23 mouse cellular contexts compared by ENCODE assay signal in genomic region chr15:9216446-9216845, GRCm38 (mm10).
DNase-seq lines count a peak whose midpoint lies in the region; ATAC-seq and TF ChIP-seq lines count a peak whose summit lies in the region.
"Had no signal": no experiment of that assay in that cellular context is flagged by ENCODE, and none has a peak within 500 bp of the region (broad histone marks: within the 10 kb centered on the region; RNA-seq: fewer than 3 reads in every experiment).

No protein-coding gene starts in this region.

- H3K27ac ChIP-seq in kidney, adult 2 months (ENCODE audit: insufficient read depth, low read depth, low read length): no peak overlapping the region
- no peak overlapping the region for H3K27ac ChIP-seq in kidney, embryonic 15.5 days
- H3K27ac ChIP-seq in ES-Bruce4 (ENCODE audit: insufficient read depth, low read length): peak overlapping the region; percentile 44; the same call in 1 of the 2 replicates
- H3K27ac ChIP-seq: embryonic facial prominence, embryonic 10.5 days; embryonic facial prominence, embryonic 12.5 days; forebrain, embryonic 13.5 days; forebrain, embryonic 15.5 days had no signal

- 69% methylated on average over 5 of the region's 5 CpGs for WGBS in kidney, adult 2 months
- WGBS in kidney, embryonic 15.5 days: 89% methylated on average over 5 of the region's 5 CpGs
- WGBS in lung, adult 2 months: 93% methylated on average over 5 of the region's 5 CpGs

- no peaks in the 10 kb centered on the region for H3K4me1 ChIP-seq in kidney, adult 2 months (ENCODE audit: control insufficient read depth, insufficient read depth, low read length)
- H3K4me1 ChIP-seq in kidney, embryonic 15.5 days: no peaks in the 10 kb centered on the region
- H3K4me1 ChIP-seq in ES-Bruce4 (ENCODE audit: control insufficient read depth, insufficient read depth, low read length): no peaks in the 10 kb centered on the region
- no peaks in the 10 kb centered on the region for H3K4me1 ChIP-seq in lung, adult 2 months (ENCODE audit: control insufficient read depth, insufficient read depth, low read length)
- H3K4me1 ChIP-seq: embryonic facial prominence, embryonic 10.5 days; embryonic facial prominence, embryonic 12.5 days; forebrain, embryonic 13.5 days; forebrain, embryonic 15.5 days had no signal

- H3K4me2 ChIP-seq in kidney, embryonic 15.5 days: no peak overlapping the region
- H3K4me2 ChIP-seq: embryonic facial prominence, embryonic 12.5 days; forebrain, embryonic 13.5 days; forebrain, embryonic 15.5 days had no signal

- H3K27me3 ChIP-seq in kidney, adult 2 months (replicated peaks; ENCODE audit: control insufficient read depth, insufficient read depth, low read length): no peaks in the 10 kb centered on the region; the same call in 1 of the 2 replicates
- no peaks in the 10 kb centered on the region for H3K27me3 ChIP-seq in kidney, embryonic 15.5 days
- H3K27me3 ChIP-seq in ES-Bruce4 (ENCODE audit: control insufficient read depth, insufficient read depth, low read length, poor library complexity, severe bottlenecking): no peaks in the 10 kb centered on the region
- H3K27me3 ChIP-seq: CH12.LX; embryonic facial prominence, embryonic 12.5 days; forebrain, embryonic 13.5 days; forebrain, embryonic 15.5 days had no signal

- H3K4me3 ChIP-seq in kidney, adult 2 months (ENCODE audit: insufficient read depth, low read depth, low read length): no peak overlapping the region
- H3K4me3 ChIP-seq in kidney, embryonic 15.5 days (replicated peaks): no peak overlapping the region
- H3K4me3 ChIP-seq in ES-Bruce4 (ENCODE audit: low read depth, low read length): no peak overlapping the region
- no peak overlapping the region for H3K4me3 ChIP-seq in lung, adult 2 months (replicated peaks; ENCODE audit: extremely low read depth, low read depth, low read length)
- H3K4me3 ChIP-seq: embryonic facial prominence, embryonic 10.5 days; embryonic facial prominence, embryonic 12.5 days; forebrain, embryonic 13.5 days; forebrain, embryonic 15.5 days had no signal

- no peaks in the 10 kb centered on the region for H3K36me3 ChIP-seq in kidney, adult 2 months (ENCODE audit: control insufficient read depth, insufficient read depth, low read length)
- no peaks in the 10 kb centered on the region for H3K36me3 ChIP-seq in kidney, embryonic 15.5 days
- no peaks in the 10 kb centered on the region; the same call in 1 of the 2 replicates for H3K36me3 ChIP-seq in ES-Bruce4 (ENCODE audit: control insufficient read depth, insufficient read depth, low read length, poor library complexity, severe bottlenecking)
- H3K36me3 ChIP-seq: embryonic facial prominence, embryonic 10.5 days; embryonic facial prominence, embryonic 12.5 days; forebrain, embryonic 15.5 days had no signal

- H3K9ac ChIP-seq in kidney, embryonic 15.5 days: no peak overlapping the region
- H3K9ac ChIP-seq in ES-Bruce4 (ENCODE audit: low read depth, poor library complexity, severe bottlenecking): no peak overlapping the region
- H3K9ac ChIP-seq: embryonic facial prominence, embryonic 12.5 days; forebrain, embryonic 13.5 days; forebrain, embryonic 15.5 days; forebrain, postnatal 0 days had no signal

- peak; percentile 58 for DNase-seq in kidney, adult 2 months
- DNase-seq in kidney, postnatal 36 days: peak; percentile 4 to 30
- DNase-seq in kidney, adult 18-20 months: no peak
- no peak for DNase-seq in lung, adult 2 months
- DNase-seq: adrenal gland, adult 8-10 months; adrenal gland, postnatal 14 days; adrenal gland, postnatal 36 days; B cell, adult 2 months; cerebellum, adult 11-12 months; cerebellum, adult 2 months; cerebellum, adult 9-10 months; cerebellum, postnatal 10 days; cerebellum, postnatal 25 days; forebrain, postnatal 0 days had no signal

- no peak for TF ChIP-seq POLR2A in kidney, adult 2 months (IDR thresholded peaks at IDR 0.05; ENCODE audit: low read depth, low read length)
- TF ChIP-seq POLR2A in ES-Bruce4 (IDR thresholded peaks at IDR 0.05; ENCODE audit: insufficient read depth, low read length): no peak
- TF ChIP-seq POLR2A in lung, adult 2 months (IDR thresholded peaks at IDR 0.05; ENCODE audit: borderline replicate concordance, extremely low read depth, low read depth, low read length): no peak

- no peaks in the 10 kb centered on the region for H3K9me3 ChIP-seq in kidney, embryonic 15.5 days (replicated peaks)
- H3K9me3 ChIP-seq in ES-Bruce4 (replicated peaks; ENCODE audit: control insufficient read depth, insufficient read depth, low read length, poor library complexity, severe bottlenecking): peaks cover 24% of the 10 kb centered on the region
- H3K9me3 ChIP-seq: embryonic facial prominence, embryonic 10.5 days; embryonic facial prominence, embryonic 12.5 days; forebrain, embryonic 13.5 days; forebrain, embryonic 15.5 days had no signal

- TF ChIP-seq CTCF in kidney, adult 2 months (conservative IDR thresholded peaks at IDR 0.05; ENCODE audit: insufficient read depth, insufficient read length, low read depth, low read length): no peak
- TF ChIP-seq CTCF in ES-Bruce4 (IDR thresholded peaks at IDR 0.05; ENCODE audit: low read depth, low read length): no peak
- TF ChIP-seq CTCF in lung, adult 2 months (IDR thresholded peaks at IDR 0.05; ENCODE audit: insufficient read depth, low read length): no peak

- no peak for ATAC-seq in kidney, embryonic 15.5 days (replicated peaks; ENCODE audit: low FRiP score)
- ATAC-seq: activated CD4-positive, CD25-positive, alpha-beta regulatory T cell, adult 4 months; CD4-positive, CD25-positive, alpha-beta regulatory T cell, adult 4 months; forebrain, embryonic 13.5 days; forebrain, embryonic 15.5 days; forebrain, postnatal 0 days had no signal

- no peak for TF ChIP-seq EP300 in ES-Bruce4 (IDR thresholded peaks at IDR 0.05; ENCODE audit: insufficient read depth, low read depth, low read length)

Comparison
In these comparisons a context has a peak if more than half of its experiments do, and no peak if none do; other contexts are left out.
1. DNase-seq: peak in kidney, adult 2 months (single experiment) and kidney, postnatal 36 days (2 of 2); none in kidney, adult 18-20 months (single experiment) and lung, adult 2 months (single experiment).